8 mouse cellular contexts compared by ENCODE assay signal in the genomic region with DNA sequence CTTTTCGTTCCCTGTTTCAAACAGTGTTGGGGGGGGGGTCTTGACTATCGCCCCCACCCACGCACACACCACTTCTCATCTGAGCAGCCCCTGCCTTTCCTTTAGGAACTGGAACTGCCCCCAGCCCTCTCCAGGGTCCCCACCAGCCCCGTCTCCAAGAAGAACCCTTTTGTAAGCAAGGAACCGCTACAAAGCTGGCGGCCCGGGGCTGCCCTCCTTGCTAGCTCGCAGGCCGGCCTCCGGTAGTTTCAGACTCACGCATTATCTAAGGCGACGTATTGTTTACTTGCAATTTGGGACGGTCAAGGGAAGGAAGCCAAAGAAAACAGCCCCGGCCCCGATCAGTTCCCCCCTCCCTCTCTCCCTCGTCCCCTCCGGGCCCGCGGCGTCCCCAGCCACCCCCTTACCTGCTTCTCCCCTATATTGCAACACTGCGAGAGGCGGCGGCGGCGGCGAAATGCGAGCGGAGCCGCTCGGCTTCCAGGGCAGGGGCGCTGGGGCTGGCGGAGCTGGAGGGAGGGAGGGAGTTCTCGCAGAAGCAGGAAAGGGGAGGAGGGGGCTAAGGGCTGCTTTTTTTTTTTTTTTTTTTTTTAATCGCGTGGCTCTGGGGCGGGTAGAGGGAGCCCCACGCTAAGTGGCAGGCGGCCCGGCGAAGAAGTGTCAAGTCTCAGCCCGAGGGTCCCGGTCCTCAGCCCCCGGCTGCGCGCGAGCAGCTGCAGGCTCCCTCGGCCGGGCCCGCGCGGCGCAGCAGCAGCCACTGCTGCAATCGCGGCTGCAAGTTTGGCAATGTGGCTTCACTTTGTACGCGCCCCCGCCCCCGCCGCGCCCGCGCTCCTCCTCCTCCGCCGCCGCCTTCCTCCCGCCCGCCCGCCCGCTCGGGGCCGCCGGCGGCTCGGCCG. TPM values are rescaled to one million over a fixed set of nuclear protein-coding genes. Genes with fewer than 3 reads are reported as not detected.
A peak's percentile ranks its signal among the peaks of the same experiment; 100 is the strongest.
DNase-seq lines count a peak whose midpoint lies in the region; ATAC-seq and TF ChIP-seq lines count a peak whose summit lies in the region.

A gene (minus strand): TSS at position 808 of the 899 bp plus-strand sequence.

- H3K4me1 ChIP-seq in bone marrow, adult 2 months (ENCODE audit: control insufficient read depth, insufficient read depth, low read length) = peaks cover 3% of the 10 kb centered on the region
- H3K4me1 ChIP-seq in heart, embryonic 12.5 days (replicated peaks) = peaks cover 18% of the 10 kb centered on the region
- peaks cover 25% of the 10 kb centered on the region for H3K4me1 ChIP-seq in kidney, embryonic 16.5 days (ENCODE audit: insufficient read depth, low read length)
- H3K4me1 ChIP-seq in liver, embryonic 13.5 days (replicated peaks) = peaks cover 53% of the 10 kb centered on the region
- no peaks in the 10 kb centered on the region for H3K4me1 ChIP-seq in stomach, postnatal 0 days (replicated peaks; ENCODE audit: control insufficient read depth, insufficient read depth)

- H3K9ac ChIP-seq in heart, embryonic 12.5 days = peak within 1 kb of the TSS; percentile 99
- H3K9ac ChIP-seq in kidney, embryonic 16.5 days (replicated peaks; ENCODE audit: low read length) = peak within 1 kb of the TSS; percentile 95
- H3K9ac ChIP-seq in liver, embryonic 13.5 days = peak within 1 kb of the TSS; percentile 84
- H3K9ac ChIP-seq in stomach, postnatal 0 days (ENCODE audit: low read length) = peak within 1 kb of the TSS; percentile 73

- peak within 1 kb of the TSS; percentile 95 for H3K4me2 ChIP-seq in heart, embryonic 12.5 days
- H3K4me2 ChIP-seq in kidney, embryonic 16.5 days (replicated peaks; ENCODE audit: low read depth, low read length) = peak within 1 kb of the TSS; percentile 94
- H3K4me2 ChIP-seq in liver, embryonic 13.5 days = peak within 1 kb of the TSS; percentile 96
- H3K4me2 ChIP-seq in stomach, postnatal 0 days (replicated peaks; ENCODE audit: low read depth) = peak within 1 kb of the TSS; percentile 96

- no peak for TF ChIP-seq CTCF in bone marrow, adult 2 months (IDR thresholded peaks at IDR 0.05; ENCODE audit: control insufficient read depth, insufficient read depth, low read length)
- TF ChIP-seq CTCF in stomach, postnatal 0 days (IDR thresholded peaks at IDR 0.05; ENCODE audit: low read depth) = no peak

- H3K4me3 ChIP-seq in bone marrow, adult 2 months (replicated peaks; ENCODE audit: control insufficient read depth, low read depth, low read length) = peak within 1 kb of the TSS; percentile 90
- peak within 1 kb of the TSS; percentile 98 for H3K4me3 ChIP-seq in heart, embryonic 12.5 days
- peak within 1 kb of the TSS; percentile 89 for H3K4me3 ChIP-seq in kidney, embryonic 16.5 days (ENCODE audit: low read length)
- H3K4me3 ChIP-seq in liver, embryonic 13.5 days (replicated peaks) = peak within 1 kb of the TSS; percentile 78
- H3K4me3 ChIP-seq in stomach, postnatal 0 days (ENCODE audit: low read depth, low read length) = peak within 1 kb of the TSS; percentile 83

- peak; percentile 86 for DNase-seq in CD4-positive helper T cell, adult 2 months (ENCODE audit: low read depth, low spot score)
- peak; percentile 65 for DNase-seq in liver, embryonic 13.5 days
- peak; percentile 60 to 73 for DNase-seq in natural killer cell, adult 2 months (ENCODE audit: low spot score in 2 of 2)
- DNase-seq in stomach, postnatal 0 days (ENCODE audit: low spot score) = peak; percentile 89

- H3K9me3 ChIP-seq in heart, embryonic 12.5 days (replicated peaks) = no peaks in the 10 kb centered on the region
- H3K9me3 ChIP-seq in kidney, embryonic 16.5 days (ENCODE audit: low read length) = no peaks in the 10 kb centered on the region
- no peaks in the 10 kb centered on the region for H3K9me3 ChIP-seq in liver, embryonic 13.5 days (replicated peaks)
- no peaks in the 10 kb centered on the region for H3K9me3 ChIP-seq in stomach, postnatal 0 days (ENCODE audit: control insufficient read depth, low read length)

- no peaks in the 10 kb centered on the region for H3K27me3 ChIP-seq in heart, embryonic 12.5 days (replicated peaks)
- no peaks in the 10 kb centered on the region; the same call in 1 of the 2 replicates for H3K27me3 ChIP-seq in kidney, embryonic 16.5 days (ENCODE audit: insufficient read depth, low read length)
- no peaks in the 10 kb centered on the region for H3K27me3 ChIP-seq in liver, embryonic 13.5 days
- no peaks in the 10 kb centered on the region for H3K27me3 ChIP-seq in stomach, postnatal 0 days (ENCODE audit: control insufficient read depth, insufficient read depth, low read length)

- TF ChIP-seq EP300 in stomach, postnatal 0 days (optimal IDR thresholded peaks at IDR 0.05) = no peak

- TF ChIP-seq POLR2A in bone marrow, adult 2 months (IDR thresholded peaks at IDR 0.05; ENCODE audit: borderline replicate concordance, control insufficient read depth, low read depth, low read length) = peak; percentile 86

- H3K27ac ChIP-seq in bone marrow, adult 2 months (ENCODE audit: control insufficient read depth, insufficient read depth, low read depth, low read length, poor library complexity) = peak within 1 kb of the TSS; percentile 99
- H3K27ac ChIP-seq in heart, embryonic 12.5 days (ENCODE audit: poor library complexity, severe bottlenecking) = peak within 1 kb of the TSS; percentile 100
- peak within 1 kb of the TSS; percentile 98 for H3K27ac ChIP-seq in kidney, embryonic 16.5 days (ENCODE audit: low read length)
- peak within 1 kb of the TSS; percentile 88 for H3K27ac ChIP-seq in liver, embryonic 13.5 days
- peak within 1 kb of the TSS; percentile 99 for H3K27ac ChIP-seq in stomach, postnatal 0 days (replicated peaks)

- ATAC-seq in erythroblast, adult 5-6 weeks (replicated peaks; ENCODE audit: low FRiP score, poor library complexity, severe bottlenecking) = no peak
- peak; percentile 82 for ATAC-seq in heart, embryonic 12.5 days (ENCODE audit: insufficient number of reproducible peaks, low FRiP score)
- peak; percentile 76 for ATAC-seq in kidney, embryonic 16.5 days (ENCODE audit: low FRiP score, low TSS enrichment)
- ATAC-seq in liver, embryonic 13.5 days (ENCODE audit: low read depth) = peak; percentile 70
- peak; percentile 84 for ATAC-seq in stomach, postnatal 0 days (ENCODE audit: low FRiP score, low TSS enrichment)

- peaks cover 8% of the 10 kb centered on the region for H3K36me3 ChIP-seq in heart, embryonic 12.5 days
- H3K36me3 ChIP-seq in kidney, embryonic 16.5 days (ENCODE audit: insufficient read depth, low read length) = no peaks in the 10 kb centered on the region
- H3K36me3 ChIP-seq in liver, embryonic 13.5 days = no peaks in the 10 kb centered on the region
- H3K36me3 ChIP-seq in stomach, postnatal 0 days (ENCODE audit: control insufficient read depth, insufficient read depth, low read length) = no peaks in the 10 kb centered on the region

- WGBS in bone marrow, adult 2 months = under 1% methylated on average over 74 of the region's 76 CpGs
- under 1% methylated on average over 69 of the region's 76 CpGs for WGBS in heart, embryonic 12.5 days
- under 1% methylated on average over 68 of the region's 76 CpGs for WGBS in kidney, embryonic 16.5 days
- WGBS in liver, embryonic 13.5 days (ENCODE audit: insufficient replicate concordance) = 1% methylated on average over 71 of the region's 76 CpGs
- WGBS in stomach, postnatal 0 days = under 1% methylated on average over 42 of the region's 76 CpGs

RNA-seq across cellular contexts. Expression of the gene that starts here (rescaled TPM):
- polyA plus RNA-seq in bone marrow, adult 2 months (2011; ENCODE audit: insufficient read depth, insufficient read length, low replicate concordance, missing spikeins) = 54.7 and 73.1 TPM in 2 replicates
- 64.8 and 103 TPM in 2 replicates for total RNA-seq in erythroblast, adult 5-6 weeks (2015; ENCODE audit: low replicate concordance)
- 21.9 and 22.7 TPM in 2 replicates for total RNA-seq in erythroblast, adult 5-6 weeks (2017; ENCODE audit: low replicate concordance)
- 44.9 and 45.9 TPM in 2 replicates for polyA plus RNA-seq in heart, embryonic 12.5 days (2016; fragmentation: Nextera tagmentation; extraction: Ambion mirVana)
- 61.6 and 62.7 TPM in 2 replicates for polyA plus RNA-seq in kidney, embryonic 16.5 days (2015; fragmentation: Nextera tagmentation; extraction: Ambion mirVana)
- 16.7 and 17.2 TPM in 2 replicates for polyA plus RNA-seq in liver, embryonic 13.5 days (2015; fragmentation: Nextera tagmentation; extraction: Ambion mirVana)
- 44.8 and 50.7 TPM in 2 replicates for polyA plus RNA-seq in stomach, postnatal 0 days (2015; fragmentation: Nextera tagmentation; extraction: Ambion mirVana)
